ENCODE assay signal across 8 mouse cellular contexts in genomic region chr12:69634761-69635160, GRCm38 (mm10). TPM values are rescaled to one million over a fixed set of nuclear protein-coding genes. Genes with fewer than 3 reads are reported as not detected.
DNase-seq lines count a peak whose midpoint lies in the region; ATAC-seq and TF ChIP-seq lines count a peak whose summit lies in the region.

No protein-coding gene starts in this region.

- H3K36me3 ChIP-seq in intestine, postnatal 0 days (ENCODE audit: control insufficient read depth, insufficient read depth): peaks cover 18% of the 10 kb centered on the region
- H3K36me3 ChIP-seq in intestine, embryonic 16.5 days (ENCODE audit: control insufficient read depth, insufficient read depth, low read length): no peaks in the 10 kb centered on the region
- H3K36me3 ChIP-seq in E14TG2a.4 (ENCODE audit: insufficient read depth, low read length): no peaks in the 10 kb centered on the region

- no peak overlapping the region for H3K27ac ChIP-seq in intestine, postnatal 0 days (ENCODE audit: low read depth, low read length)
- H3K27ac ChIP-seq in intestine, embryonic 16.5 days (ENCODE audit: low read length): no peak overlapping the region

- no peaks in the 10 kb centered on the region for H3K9me3 ChIP-seq in intestine, postnatal 0 days (ENCODE audit: control insufficient read depth)
- H3K9me3 ChIP-seq in intestine, embryonic 16.5 days (ENCODE audit: control insufficient read depth, low read length): no peaks in the 10 kb centered on the region
- H3K9me3 ChIP-seq in E14TG2a.4 (ENCODE audit: low read length): no peaks in the 10 kb centered on the region

- no peaks in the 10 kb centered on the region for H3K27me3 ChIP-seq in intestine, postnatal 0 days (replicated peaks; ENCODE audit: control insufficient read depth, insufficient read depth, low read length)
- H3K27me3 ChIP-seq in intestine, embryonic 16.5 days (replicated peaks; ENCODE audit: control insufficient read depth, insufficient read depth, low read length): no peaks in the 10 kb centered on the region
- H3K27me3 ChIP-seq in E14TG2a.4 (ENCODE audit: insufficient read depth, low read length): no peaks in the 10 kb centered on the region

- intact Hi-C loops in left cerebral cortex, postnatal 36 days (cut with DNase I): no loop called here

- peak; percentile 68 for TF ChIP-seq CTCF in intestine, postnatal 0 days (IDR thresholded peaks at IDR 0.05; ENCODE audit: low read depth)
- TF ChIP-seq CTCF in E14TG2a.4 (conservative IDR thresholded peaks at IDR 0.05; ENCODE audit: low read length): 0 out of 2 replicates have a peak, but pooled peaks have one; percentile 12

- 89% methylated on average over 3 of the region's 3 CpGs for WGBS in intestine, postnatal 0 days
- 91% methylated on average over 3 of the region's 3 CpGs for WGBS in intestine, embryonic 16.5 days

- ATAC-seq in intestine, postnatal 0 days: no peak
- ATAC-seq in intestine, embryonic 16.5 days: no peak

- no peak overlapping the region for H3K4me3 ChIP-seq in intestine, postnatal 0 days (ENCODE audit: low read depth, low read length)
- no peak overlapping the region for H3K4me3 ChIP-seq in intestine, embryonic 16.5 days (ENCODE audit: low read length)
- no peak overlapping the region for H3K4me3 ChIP-seq in E14TG2a.4 (replicated peaks; ENCODE audit: low read length)

- H3K4me2 ChIP-seq in intestine, postnatal 0 days (replicated peaks; ENCODE audit: low read depth): no peak overlapping the region
- H3K4me2 ChIP-seq in intestine, embryonic 16.5 days (ENCODE audit: low read depth, low read length): no peak overlapping the region

- H3K9ac ChIP-seq in intestine, postnatal 0 days (ENCODE audit: low read depth, low read length): no peak overlapping the region
- no peak overlapping the region for H3K9ac ChIP-seq in intestine, embryonic 16.5 days (ENCODE audit: low read depth, low read length)

- DNase-seq in embryo, embryonic 10.5 days (ENCODE audit: low spot score): peak; percentile 58
- peak; percentile 65 for DNase-seq in retina, embryonic 14.5 days (ENCODE audit: low spot score)
- no peak for DNase-seq in left cerebral cortex, postnatal 36 days (ENCODE audit: low spot score in 2 of 2)
- DNase-seq in right cerebral cortex, adult 2 months (ENCODE audit: low spot score in 2 of 2): no peak
- DNase-seq in testis, postnatal 10 days (ENCODE audit: low spot score): no peak

- H3K4me1 ChIP-seq in intestine, postnatal 0 days (replicated peaks; ENCODE audit: control insufficient read depth, insufficient read depth, low read length): no peaks in the 10 kb centered on the region
- H3K4me1 ChIP-seq in intestine, embryonic 16.5 days (ENCODE audit: control insufficient read depth, insufficient read depth, low read length): no peaks in the 10 kb centered on the region
- H3K4me1 ChIP-seq in E14TG2a.4 (replicated peaks; ENCODE audit: low read depth, low read length): no peaks in the 10 kb centered on the region

RNA-seq across cellular contexts. Expression of gene Sos2, which starts 46.9 kb away (rescaled TPM):
- 9.4 and 10.1 TPM in 2 replicates for polyA plus RNA-seq in intestine, postnatal 0 days (2015; fragmentation: Nextera tagmentation; extraction: Ambion mirVana)
- polyA plus RNA-seq in intestine, embryonic 16.5 days (2015; fragmentation: Nextera tagmentation; extraction: Ambion mirVana): 7.0 and 7.2 TPM in 2 replicates
- total RNA-seq in left cerebral cortex, postnatal 36 days (2021): 10 to 100 TPM; 30.8 to 33.7 TPM

RNA-seq across cellular contexts. Expression of gene Vcpkmt, which starts 51.9 kb away (rescaled TPM):
- 17.5 and 19.4 TPM in 2 replicates for polyA plus RNA-seq in intestine, postnatal 0 days (2015; fragmentation: Nextera tagmentation; extraction: Ambion mirVana)
- polyA plus RNA-seq in intestine, embryonic 16.5 days (2015; fragmentation: Nextera tagmentation; extraction: Ambion mirVana): 23.7 and 24.2 TPM in 2 replicates
- total RNA-seq in left cerebral cortex, postnatal 36 days (2021): 10 to 100 TPM; 20.3 to 24.8 TPM

Comparison
In these comparisons a context has a peak if more than half of its experiments do, and no peak if none do; other contexts are left out.
1. DNase-seq: peak in embryo, embryonic 10.5 days (single experiment) and retina, embryonic 14.5 days (single experiment); none in left cerebral cortex, postnatal 36 days (0 of 2), right cerebral cortex, adult 2 months (0 of 2) and testis, postnatal 10 days (single experiment).